Mouse (Mus musculus) mouse embryonic stem cell (cell line): Measurements from ENCODE around the gene Aldh1b1.

Experiments used
- in situ Hi-C, 2 experiments: fragments of 300-500 bp; cut with MboI; formaldehyde crosslinking; loops; 1 replicate in 1 of 2; 3 replicates in 1 of 2; pipeline ENCODE4 v1.14.3; 2019 to 2020; ENCODE audit warnings: low sequenced_read_pairs in 2 of 2, low pct_unique_long_range_greater_than_20kb in 1 of 2, mixed read lengths in 1 of 2; ENCODE audit not compliant: unreplicated experiment in 1 of 2

The Aldh1b1 gene

GRCm38 (mm10) chr4:45819208-45819931, 20.5 kb downstream of the Aldh1b1 start:
- in situ Hi-C loops = no loop called here

GRCm38 (mm10) chr4:45820074-45820830, 21.4 kb downstream of the Aldh1b1 start:
- in situ Hi-C loops = no loop called here

- in situ Hi-C loops = no loop called here
Observed at GRCm38 (mm10) chr4:45821995-45822394, 23.2 kb downstream of the Aldh1b1 start.

- in situ Hi-C loops = no loop called here
Observed at GRCm38 (mm10) chr4:45822781-45823575, 24.2 kb downstream of the Aldh1b1 start.

GRCm38 (mm10) chr4:45824049-45824760, 25.4 kb downstream of the Aldh1b1 start:
- in situ Hi-C loops = no loop called here

GRCm38 (mm10) chr4:45824761-45825556, 26.1 kb downstream of the Aldh1b1 start:
- in situ Hi-C loops = no loop called here

GRCm38 (mm10) chr4:45826275-45827040, 27.6 kb downstream of the Aldh1b1 start, which contains the start of gene Igfbpl1:
Gene Igfbpl1, minus strand, starts transcription at chr4:45826923.
- in situ Hi-C loops = no loop called here

GRCm38 (mm10) chr4:45829907-45830759, 31.3 kb downstream of the Aldh1b1 start:
- in situ Hi-C loops = no loop called here

GRCm38 (mm10) chr4:45831996-45832395, 33.2 kb downstream of the Aldh1b1 start:
- in situ Hi-C loops = no loop called here

GRCm38 (mm10) chr4:45833461-45833860, 34.6 kb downstream of the Aldh1b1 start:
- in situ Hi-C loops = no loop called here

- in situ Hi-C loops = no loop called here
Observed at GRCm38 (mm10) chr4:45844355-45844754, 45.5 kb downstream of the Aldh1b1 start.

- in situ Hi-C loops = no loop called here
Observed at GRCm38 (mm10) chr4:45846263-45846662, 47.4 kb downstream of the Aldh1b1 start.

GRCm38 (mm10) chr4:45848109-45848824, 49.4 kb downstream of the Aldh1b1 start, which contains the start of gene Stra6l:
Gene Stra6l, plus strand, starts transcription at chr4:45848664.
- in situ Hi-C loops = no loop called here

GRCm38 (mm10) chr4:45848825-45849156, 50.0 kb downstream of the Aldh1b1 start:
- in situ Hi-C loops = no loop called here

- in situ Hi-C loops = no loop called here
Observed at GRCm38 (mm10) chr4:45849419-45849818, 50.6 kb downstream of the Aldh1b1 start.

- in situ Hi-C loops = no loop called here
Observed at GRCm38 (mm10) chr4:45851640-45852051, 52.8 kb downstream of the Aldh1b1 start.
